Mouse (Mus musculus): ENCODE results near the gene Tuft1. TPM values are rescaled to one million over a fixed set of nuclear protein-coding genes. Genes with fewer than 3 reads are reported as not detected.
"Not testable (repeated sequence)": the region's sequence is repeated elsewhere in the genome, so short reads cannot be mapped to it uniquely, and the experiment has no call there.

Tuft1 gene
- polyA plus RNA-seq, 1 experiment = 13.2 TPM

GRCm38 (mm10) chr3:94690616-94691247 lies 32.1 kb upstream of the Tuft1 start:
- Histone ChIP-seq H3K4me1 (ENCODE audit: control insufficient read depth, insufficient read depth, low read length) (peaks cover 2% of the 10 kb centered on the region), H3K27me3 (ENCODE audit: control insufficient read depth, insufficient read depth, low read length) (no peaks in the 10 kb centered on the region), H3K27ac (ENCODE audit: control insufficient read depth, insufficient read depth, low read depth, low read length) (no peak overlapping the region), H3K4me3 (ENCODE audit: control insufficient read depth, low read depth, low read length) (no peak overlapping the region), H3K36me3 (ENCODE audit: control insufficient read depth, insufficient read depth, low read length) (no peaks in the 10 kb centered on the region)
- no peak for TF ChIP-seq CTCF (IDR thresholded peaks at IDR 0.05; ENCODE audit: control insufficient read depth, insufficient read depth, insufficient replicate concordance, low read depth, low read length)
- TF ChIP-seq POLR2A (IDR thresholded peaks at IDR 0.05; ENCODE audit: control insufficient read depth, low read depth, low read length) = no peak

DNA sequence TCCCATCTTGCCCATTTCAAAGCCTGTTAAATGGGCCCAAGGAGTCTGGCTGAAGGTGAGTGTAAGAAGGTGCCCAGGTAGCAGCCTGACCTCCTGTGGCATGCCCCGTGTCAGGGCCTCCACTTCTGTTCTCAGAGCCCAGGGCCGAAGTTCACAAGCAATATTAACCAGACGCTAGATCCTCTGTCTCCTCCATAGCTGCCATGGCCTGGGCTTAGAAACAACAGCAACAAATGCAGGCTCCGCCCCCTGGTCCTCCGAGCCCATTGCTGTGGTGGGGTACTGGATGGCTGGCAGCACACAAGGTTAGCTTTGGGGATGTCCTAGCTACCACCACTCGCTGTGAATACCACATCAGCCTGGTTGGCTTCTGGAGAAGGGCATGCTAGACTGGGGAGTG lies 31.5 kb upstream of the Tuft1 start:
- not testable (repeated sequence) for H3K27ac ChIP-seq (ENCODE audit: control insufficient read depth, insufficient read depth, low read depth, low read length); H3K4me3 ChIP-seq (ENCODE audit: control insufficient read depth, low read depth, low read length); H3K36me3 ChIP-seq (ENCODE audit: control insufficient read depth, insufficient read depth, low read length); H3K27me3 ChIP-seq (ENCODE audit: control insufficient read depth, insufficient read depth, low read length); H3K4me1 ChIP-seq (ENCODE audit: control insufficient read depth, insufficient read depth, low read length)

DNA sequence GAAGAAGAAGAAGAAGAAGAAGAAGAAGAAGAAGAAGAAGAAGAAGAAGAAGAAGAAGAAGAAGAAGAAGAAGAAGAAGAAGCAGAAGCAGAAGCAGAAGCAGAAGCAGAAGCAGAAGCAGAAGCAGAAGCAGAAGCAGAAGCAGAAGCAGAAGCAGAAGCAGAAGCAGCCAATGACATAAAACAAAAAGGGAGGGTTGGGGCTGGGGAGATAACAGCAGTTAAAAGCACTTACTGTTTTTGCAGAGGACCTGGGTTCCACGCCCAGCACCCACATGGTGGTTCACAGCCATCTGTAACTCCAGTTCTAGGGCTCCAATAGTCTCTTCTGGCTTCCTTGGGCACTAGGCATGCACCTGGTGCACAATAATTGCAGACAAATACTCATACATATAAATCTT lies 30.5 kb upstream of the Tuft1 start:
- H3K27ac ChIP-seq (ENCODE audit: control insufficient read depth, insufficient read depth, low read depth, low read length); H3K4me1 ChIP-seq (ENCODE audit: control insufficient read depth, insufficient read depth, low read length); H3K27me3 ChIP-seq (ENCODE audit: control insufficient read depth, insufficient read depth, low read length); H3K4me3 ChIP-seq (ENCODE audit: control insufficient read depth, low read depth, low read length); H3K36me3 ChIP-seq (ENCODE audit: control insufficient read depth, insufficient read depth, low read length): not testable (repeated sequence)

- not testable (repeated sequence) for H3K27me3 ChIP-seq (ENCODE audit: control insufficient read depth, insufficient read depth, low read length); H3K36me3 ChIP-seq (ENCODE audit: control insufficient read depth, insufficient read depth, low read length); H3K27ac ChIP-seq (ENCODE audit: control insufficient read depth, insufficient read depth, low read depth, low read length); H3K4me3 ChIP-seq (ENCODE audit: control insufficient read depth, low read depth, low read length); H3K4me1 ChIP-seq (ENCODE audit: control insufficient read depth, insufficient read depth, low read length)
These were observed 30.0 kb upstream of the Tuft1 start for GRCm38 (mm10) chr3:94688698-94689097.

GRCm38 (mm10) chr3:94685989-94686772 lies 27.5 kb upstream of the Tuft1 start:
- H3K4me3 ChIP-seq (ENCODE audit: control insufficient read depth, low read depth, low read length); H3K27ac ChIP-seq (ENCODE audit: control insufficient read depth, insufficient read depth, low read depth, low read length); H3K4me1 ChIP-seq (ENCODE audit: control insufficient read depth, insufficient read depth, low read length); H3K27me3 ChIP-seq (ENCODE audit: control insufficient read depth, insufficient read depth, low read length); H3K36me3 ChIP-seq (ENCODE audit: control insufficient read depth, insufficient read depth, low read length): not testable (repeated sequence)

DNA sequence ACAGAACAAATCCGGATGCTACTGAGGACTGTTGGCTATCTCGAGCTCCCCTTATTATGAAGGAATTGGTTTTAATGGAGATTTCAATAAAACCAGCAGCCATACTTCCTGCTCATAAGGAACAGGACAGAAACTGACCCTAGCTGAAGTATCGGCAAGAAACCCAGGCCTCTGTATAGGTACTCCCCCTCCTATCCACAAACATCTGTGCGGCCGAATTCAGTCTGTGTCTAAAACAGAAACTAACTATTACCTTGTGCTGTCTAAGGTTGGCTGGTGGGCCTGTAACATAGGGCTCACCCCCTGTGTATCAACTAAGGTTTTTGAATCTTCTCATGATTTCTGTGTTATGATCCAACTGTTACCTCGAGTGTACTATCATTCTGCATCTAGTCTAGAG lies 25.0 kb upstream of the Tuft1 start:
- H3K27me3 ChIP-seq (ENCODE audit: control insufficient read depth, insufficient read depth, low read length) = no peaks in the 10 kb centered on the region
- H3K27ac ChIP-seq (ENCODE audit: control insufficient read depth, insufficient read depth, low read depth, low read length) = no peak overlapping the region
- no peaks in the 10 kb centered on the region for H3K36me3 ChIP-seq (ENCODE audit: control insufficient read depth, insufficient read depth, low read length)
- H3K4me1 ChIP-seq (ENCODE audit: control insufficient read depth, insufficient read depth, low read length) = no peaks in the 10 kb centered on the region
- no peak overlapping the region for H3K4me3 ChIP-seq (ENCODE audit: control insufficient read depth, low read depth, low read length)
- TF ChIP-seq CTCF (IDR thresholded peaks at IDR 0.05; ENCODE audit: control insufficient read depth, insufficient read depth, insufficient replicate concordance, low read depth, low read length) (no peak), POLR2A (IDR thresholded peaks at IDR 0.05; ENCODE audit: control insufficient read depth, low read depth, low read length) (no peak)

DNA sequence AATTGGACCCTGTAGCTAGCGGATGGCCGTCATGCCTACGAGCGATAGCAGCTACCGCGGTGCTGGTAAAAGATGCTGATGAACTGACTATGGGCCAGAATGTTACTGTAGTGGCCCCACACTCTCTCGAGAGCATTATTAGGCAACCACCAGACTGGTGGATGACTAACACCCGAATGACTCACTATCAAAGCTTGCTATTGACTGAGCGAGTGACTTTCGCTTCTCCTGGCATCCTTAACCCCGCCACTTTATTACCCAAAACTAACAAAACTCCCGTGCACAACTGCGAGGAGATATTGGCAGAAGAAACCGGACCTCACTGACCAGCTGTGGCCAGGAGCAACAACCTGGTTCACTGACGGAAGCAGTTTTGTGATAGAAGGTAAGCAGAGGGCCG lies 22.1 kb upstream of the Tuft1 start:
- Histone ChIP-seq H3K4me3 (ENCODE audit: control insufficient read depth, low read depth, low read length) (no peak overlapping the region), H3K27me3 (ENCODE audit: control insufficient read depth, insufficient read depth, low read length) (no peaks in the 10 kb centered on the region), H3K4me1 (ENCODE audit: control insufficient read depth, insufficient read depth, low read length) (no peaks in the 10 kb centered on the region), H3K36me3 (ENCODE audit: control insufficient read depth, insufficient read depth, low read length) (no peaks in the 10 kb centered on the region), H3K27ac (ENCODE audit: control insufficient read depth, insufficient read depth, low read depth, low read length) (no peak overlapping the region)
- TF ChIP-seq POLR2A (IDR thresholded peaks at IDR 0.05; ENCODE audit: control insufficient read depth, low read depth, low read length) = no peak
- TF ChIP-seq CTCF (IDR thresholded peaks at IDR 0.05; ENCODE audit: control insufficient read depth, insufficient read depth, insufficient replicate concordance, low read depth, low read length) = no peak

DNA sequence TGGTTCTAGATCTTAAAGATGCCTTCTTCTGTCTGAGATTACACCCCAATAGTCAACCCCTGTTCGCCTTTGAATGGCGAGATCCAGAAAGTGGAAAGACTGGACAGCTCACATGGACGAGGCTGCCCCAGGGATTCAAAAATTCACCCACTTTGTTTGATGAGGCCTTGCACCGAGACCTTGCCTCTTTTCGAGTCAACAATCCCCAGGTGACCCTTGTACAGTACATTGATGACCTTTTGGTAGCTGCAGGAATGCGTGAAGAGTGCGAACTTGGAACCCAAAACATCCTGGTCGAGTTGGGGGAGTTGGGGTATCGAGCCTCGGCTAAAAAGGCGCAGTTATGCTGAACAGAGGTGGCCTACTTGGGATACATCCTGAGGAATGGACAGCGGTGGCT lies 21.4 kb upstream of the Tuft1 start:
- not testable (repeated sequence) for H3K27ac ChIP-seq (ENCODE audit: control insufficient read depth, insufficient read depth, low read depth, low read length); H3K4me3 ChIP-seq (ENCODE audit: control insufficient read depth, low read depth, low read length); H3K4me1 ChIP-seq (ENCODE audit: control insufficient read depth, insufficient read depth, low read length); H3K27me3 ChIP-seq (ENCODE audit: control insufficient read depth, insufficient read depth, low read length); H3K36me3 ChIP-seq (ENCODE audit: control insufficient read depth, insufficient read depth, low read length)

Measured in testis, adult 2 months (tissue).